Mouse (Mus musculus) adrenal gland, postnatal 36 days (tissue): ENCODE data around the gene Stip1. TPM values are rescaled to one million over a fixed set of nuclear protein-coding genes. Genes with fewer than 3 reads are reported as not detected.
"Not testable (repeated sequence)": the region's sequence is repeated elsewhere in the genome, so short reads cannot be mapped to it uniquely, and the experiment has no call there.

Experiments
- DNase-seq, 2 experiments: peaks; one replicate each; pipeline ENCODE4 v3.0.0; 2021; ENCODE audit warnings: mixed read lengths in 1 of 2
- long read RNA-seq, 2 experiments: library from polyadenylated mRNA; stranded (forward); transcript quantifications; one replicate each; pipeline ENCODE4 v2.0.0; 2021; ENCODE audit warnings: borderline sequencing depth in 2 of 2
- total RNA-seq, 2 experiments: library from RNA; stranded (reverse); gene quantifications; 2 replicates each; pipeline ENCODE4 v1.2.3; 2021

Stip1 gene
- 100 to 1,000 TPM; 149 to 281 TPM for total RNA-seq
- long read RNA-seq, experiment 1, transcript Stip1-201 (14 exons, 2,108 nt): major isoform, 87 of 128 reads
- long read RNA-seq, experiment 1, partial matches to known transcripts: 12 of 128 reads
- long read RNA-seq, experiment 1, other reads (novel, unspliced or antisense): 29 of 128 reads
- long read RNA-seq, experiment 2, transcript Stip1-201 (14 exons, 2,108 nt): major isoform, 84 of 100 reads
- long read RNA-seq, experiment 2, partial matches to known transcripts: 6 of 100 reads
- long read RNA-seq, experiment 2, other reads (novel, unspliced or antisense): 10 of 100 reads

- DNase-seq: peak; percentile 99
Observed at GRCm38 (mm10) chr19:7039841-7040636, at the start of gene Stip1. Gene Stip1, minus strand, starts transcription at chr19:7039967.

GRCm38 (mm10) chr19:7089050-7089449, 49.3 kb upstream of the Stip1 start:
- DNase-seq: no peak

- no peak for DNase-seq
Observed at GRCm38 (mm10) chr19:7088558-7088957, 48.8 kb upstream of the Stip1 start.

- no peak for DNase-seq
Observed at GRCm38 (mm10) chr19:7084734-7085133, 45.0 kb upstream of the Stip1 start.

- no peak for DNase-seq
Observed at GRCm38 (mm10) chr19:7083035-7083794, 43.4 kb upstream of the Stip1 start.

- DNase-seq: no peak
Observed at GRCm38 (mm10) chr19:7081516-7082266, 41.9 kb upstream of the Stip1 start.

GRCm38 (mm10) chr19:7078271-7078670, 38.5 kb upstream of the Stip1 start:
- no peak for DNase-seq

- no peak for DNase-seq
Observed at GRCm38 (mm10) chr19:7077666-7078065, 37.9 kb upstream of the Stip1 start.

GRCm38 (mm10) chr19:7075336-7075735, 35.6 kb upstream of the Stip1 start:
- DNase-seq: not testable (repeated sequence)

GRCm38 (mm10) chr19:7073997-7074781, 34.4 kb upstream of the Stip1 start:
- DNase-seq: no peak

GRCm38 (mm10) chr19:7072221-7072620, 32.5 kb upstream of the Stip1 start:
- no peak for DNase-seq

- no peak for DNase-seq
Observed at GRCm38 (mm10) chr19:7070775-7071174, 31.0 kb upstream of the Stip1 start.

GRCm38 (mm10) chr19:7069781-7070763, 30.3 kb upstream of the Stip1 start:
- no peak for DNase-seq

GRCm38 (mm10) chr19:7068661-7069531, 29.1 kb upstream of the Stip1 start:
- DNase-seq: peak; percentile 47 to 57

- peak; percentile 83 to 89 for DNase-seq
Observed at GRCm38 (mm10) chr19:7068136-7068535, 28.4 kb upstream of the Stip1 start.

GRCm38 (mm10) chr19:7067344-7068050, 27.7 kb upstream of the Stip1 start:
- DNase-seq: no peak

- no peak for DNase-seq
Observed at GRCm38 (mm10) chr19:7066828-7067342, 27.1 kb upstream of the Stip1 start.
